8 mouse cellular contexts compared by ENCODE assay signal in the genomic region with DNA sequence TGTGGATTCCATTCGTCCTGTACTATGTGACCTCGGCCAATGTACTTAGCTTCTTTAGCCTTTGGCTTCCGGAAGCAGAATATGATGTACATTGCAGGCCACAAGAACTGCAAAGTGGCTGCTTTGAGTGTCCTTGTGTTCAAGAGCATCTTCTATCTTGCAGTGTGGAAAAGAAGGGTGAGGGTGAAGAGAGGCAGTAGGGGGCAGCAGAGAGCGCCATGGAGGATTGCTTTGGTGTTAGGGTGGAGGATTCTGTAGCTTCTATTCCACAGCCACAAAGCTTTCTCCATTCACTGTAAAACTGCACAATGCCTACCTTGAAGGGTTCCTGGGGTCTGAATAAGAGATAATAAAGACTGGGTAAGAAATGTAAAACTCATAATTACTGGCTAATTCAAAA. TPM values are rescaled to one million over a fixed set of nuclear protein-coding genes. Genes with fewer than 3 reads are reported as not detected.
DNase-seq lines count a peak whose midpoint lies in the region; TF ChIP-seq lines count a peak whose summit lies in the region.

No protein-coding gene starts in this region.

- 30% methylated on average over 4 of the region's 4 CpGs for WGBS in bone marrow, adult 2 months

- TF ChIP-seq CTCF in bone marrow, adult 2 months (IDR thresholded peaks at IDR 0.05; ENCODE audit: control insufficient read depth, insufficient read depth, low read length): peak; percentile 81

- H3K27ac ChIP-seq in bone marrow, adult 2 months (ENCODE audit: control insufficient read depth, insufficient read depth, low read depth, low read length, poor library complexity): no peak overlapping the region

- DNase-seq in ovary, postnatal 10 days (ENCODE audit: low spot score): peak; percentile 21
- DNase-seq in ovary, adult 18-20 months (ENCODE audit: low spot score): no peak
- DNase-seq in gastrocnemius, adult 8-10 months (ENCODE audit: low spot score in 2 of 2): peak; percentile 5 to 6
- peak; percentile 55 to 86 for DNase-seq in kidney, postnatal 36 days
- DNase-seq in lung, adult 18-20 months: peak; percentile 71 to 76
- peak; percentile 13 to 39 for DNase-seq in right cerebral cortex, postnatal 36 days (ENCODE audit: low spot score in 2 of 2)
- peak; percentile 22 for DNase-seq in yolk sac, embryonic 10.5 days (ENCODE audit: low spot score)

- no peak overlapping the region for H3K4me3 ChIP-seq in bone marrow, adult 2 months (replicated peaks; ENCODE audit: control insufficient read depth, low read depth, low read length)

- no peaks in the 10 kb centered on the region for H3K4me1 ChIP-seq in bone marrow, adult 2 months (ENCODE audit: control insufficient read depth, insufficient read depth, low read length)

- no peak for TF ChIP-seq POLR2A in bone marrow, adult 2 months (IDR thresholded peaks at IDR 0.05; ENCODE audit: borderline replicate concordance, control insufficient read depth, low read depth, low read length)

RNA-seq across cellular contexts. Expression of a gene that starts 11.0 kb away (rescaled TPM):
- not detected in 2 replicates for polyA plus RNA-seq in bone marrow, adult 2 months (2011; ENCODE audit: insufficient read depth, insufficient read length, low replicate concordance, missing spikeins)
- total RNA-seq in gastrocnemius, adult 8-10 months (2022): 1 to 10 TPM; 5.2 to 6.5 (median 5.5) TPM

RNA-seq across cellular contexts. Expression of a gene that starts 55.6 kb away (rescaled TPM):
- 4.1 and 5.7 TPM in 2 replicates for polyA plus RNA-seq in bone marrow, adult 2 months (2011; ENCODE audit: insufficient read depth, insufficient read length, low replicate concordance, missing spikeins)
- 1 to 10 TPM; 1.1 to 2.5 (median 1.8) TPM for total RNA-seq in gastrocnemius, adult 8-10 months (2022)

RNA-seq across cellular contexts. Expression of a gene that starts 57.6 kb away (rescaled TPM):
- polyA plus RNA-seq in bone marrow, adult 2 months (2011; ENCODE audit: insufficient read depth, insufficient read length, low replicate concordance, missing spikeins): 2.2 TPM in 1 of 2 replicates, not detected in the other
- total RNA-seq in gastrocnemius, adult 8-10 months (2022): 1 to 10 TPM; 3.0 to 7.8 (median 5.4) TPM
